Mouse (Mus musculus) embryo, embryonic 11.5 days (tissue): ENCODE data around the gene Slc30a7.

Experiments
- DNase-seq: peaks from one replicate; pipeline ENCODE4 v3.0.0-alpha.2; 2012; ENCODE audit warnings: low read depth, low spot score

Slc30a7 gene

DNA sequence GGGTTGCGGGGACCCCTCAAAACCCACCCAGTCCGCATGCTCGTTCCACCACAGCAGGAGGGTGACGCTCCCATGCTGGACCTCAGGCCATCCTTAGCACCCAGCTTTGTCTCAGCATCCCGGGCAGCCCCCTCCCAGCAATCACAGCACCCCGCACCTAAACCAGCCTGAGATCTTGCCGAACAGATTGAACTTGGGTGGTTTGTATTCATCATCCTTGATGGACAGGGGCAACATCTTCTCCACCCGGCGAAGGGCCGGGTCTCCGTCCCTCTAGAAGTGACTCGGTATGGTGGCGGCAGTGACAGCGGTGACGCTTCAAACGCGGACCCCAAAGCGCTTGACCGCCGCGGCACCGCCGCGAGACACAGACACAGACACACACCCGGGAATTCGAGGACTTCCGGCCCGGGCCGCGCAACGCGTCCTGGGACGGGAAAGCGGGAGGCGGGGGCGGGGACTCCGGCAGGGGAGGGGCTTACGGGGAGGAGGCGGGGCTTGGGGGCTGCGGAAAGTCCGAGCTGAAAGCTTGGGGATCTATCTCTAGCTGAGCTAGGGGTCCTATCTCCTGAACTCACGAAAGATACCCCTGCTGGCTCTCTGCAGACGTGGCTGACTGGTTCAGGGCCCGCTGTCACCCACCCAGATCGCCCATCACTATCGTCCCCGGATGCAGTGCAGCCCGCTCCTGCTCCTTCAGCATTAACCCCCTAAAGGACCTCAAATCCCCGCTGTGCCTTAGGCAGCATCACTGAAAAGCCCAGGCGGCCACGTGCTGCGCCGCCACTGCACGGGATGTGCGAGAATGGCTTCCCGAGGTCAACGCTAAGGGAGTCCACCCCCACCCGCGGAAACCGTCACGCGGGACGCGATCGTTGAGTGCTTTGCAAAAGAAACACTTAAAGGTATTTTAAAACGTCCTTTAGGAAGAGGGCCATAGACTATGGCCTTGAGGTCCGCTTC, at the start of gene Slc30a7, which contains the start of gene Extl2:
Slc30a7 (minus strand) TSS at position 429 of the 963 bp plus-strand sequence.
Extl2 (plus strand) TSS at position 485 of the 963 bp plus-strand sequence.
- DNase-seq: peak; percentile 74

DNA sequence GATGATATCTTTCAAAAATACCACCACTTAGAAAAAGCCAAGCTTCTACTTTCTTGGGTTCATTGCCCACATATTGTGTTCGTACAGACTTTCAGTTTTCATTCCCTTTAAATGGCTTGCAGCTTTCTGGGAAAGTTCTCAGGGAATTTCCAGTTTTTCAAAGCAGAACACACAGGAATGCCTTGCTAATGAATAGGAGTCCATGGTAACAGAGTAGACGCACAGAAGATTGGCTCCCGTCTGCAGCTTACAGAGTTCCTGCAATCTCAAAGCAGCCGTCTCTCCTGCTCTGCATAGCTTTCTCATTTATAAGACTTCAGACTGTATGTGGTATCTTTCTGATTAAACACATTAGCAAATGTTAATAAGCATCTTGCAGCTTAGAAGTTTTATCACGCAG, 39.8 kb upstream of the Slc30a7 start:
- no peak for DNase-seq

DNA sequence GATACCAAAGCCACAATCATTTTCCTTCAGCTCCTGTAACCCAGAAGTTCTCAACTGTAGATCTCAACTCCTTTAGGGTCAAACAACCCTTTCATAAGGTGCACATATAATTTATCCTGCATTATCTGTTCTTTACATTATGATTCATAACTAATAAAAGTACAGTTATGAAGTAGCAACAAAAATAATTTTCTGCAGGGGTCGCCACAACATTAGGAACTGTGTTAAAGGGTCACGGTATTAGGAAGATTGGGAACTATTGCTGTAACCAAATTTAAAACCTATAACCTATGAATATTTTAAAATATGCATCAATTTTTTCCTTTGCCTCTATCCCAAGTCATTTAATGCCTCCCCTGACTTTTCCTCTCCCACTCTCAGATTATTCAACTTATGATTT, 38.8 kb upstream of the Slc30a7 start:
- DNase-seq: no peak

DNA sequence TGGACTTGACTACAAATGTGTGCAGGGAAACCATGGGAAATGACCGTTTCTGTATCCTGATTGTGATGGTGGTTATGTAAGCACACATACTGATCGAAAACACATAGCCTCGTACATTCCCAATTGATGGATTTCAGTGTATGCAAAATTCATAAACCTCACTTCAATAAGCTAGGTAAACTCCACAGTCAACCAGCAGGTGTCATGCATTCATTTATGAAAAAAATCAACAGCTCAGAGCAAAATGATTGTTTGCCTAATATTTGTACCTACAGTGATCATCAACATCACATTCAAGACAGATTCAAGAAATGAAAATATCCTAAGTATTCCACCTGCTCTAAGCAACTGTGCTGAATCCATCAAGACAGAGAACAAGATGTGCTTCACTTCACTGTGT, 33.6 kb upstream of the Slc30a7 start:
- no peak for DNase-seq

DNA sequence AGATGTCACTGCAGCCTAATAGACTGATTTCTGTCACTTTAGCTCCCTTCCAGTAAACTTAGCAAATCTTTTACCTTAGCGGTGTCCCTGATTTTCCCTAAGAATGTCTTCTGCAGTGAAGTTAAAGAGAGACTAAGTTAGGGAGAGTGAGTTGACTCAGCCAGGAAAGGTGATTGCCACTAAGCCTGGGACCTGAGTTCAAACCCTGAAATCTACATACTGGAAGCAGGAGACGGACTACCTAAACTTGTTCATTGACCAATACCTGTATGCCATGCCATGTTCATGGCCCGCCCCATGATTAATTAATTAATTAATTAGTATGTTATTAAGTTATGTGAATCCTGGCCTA, 26.6 kb upstream of the Slc30a7 start:
- peak; percentile 51 for DNase-seq

DNA sequence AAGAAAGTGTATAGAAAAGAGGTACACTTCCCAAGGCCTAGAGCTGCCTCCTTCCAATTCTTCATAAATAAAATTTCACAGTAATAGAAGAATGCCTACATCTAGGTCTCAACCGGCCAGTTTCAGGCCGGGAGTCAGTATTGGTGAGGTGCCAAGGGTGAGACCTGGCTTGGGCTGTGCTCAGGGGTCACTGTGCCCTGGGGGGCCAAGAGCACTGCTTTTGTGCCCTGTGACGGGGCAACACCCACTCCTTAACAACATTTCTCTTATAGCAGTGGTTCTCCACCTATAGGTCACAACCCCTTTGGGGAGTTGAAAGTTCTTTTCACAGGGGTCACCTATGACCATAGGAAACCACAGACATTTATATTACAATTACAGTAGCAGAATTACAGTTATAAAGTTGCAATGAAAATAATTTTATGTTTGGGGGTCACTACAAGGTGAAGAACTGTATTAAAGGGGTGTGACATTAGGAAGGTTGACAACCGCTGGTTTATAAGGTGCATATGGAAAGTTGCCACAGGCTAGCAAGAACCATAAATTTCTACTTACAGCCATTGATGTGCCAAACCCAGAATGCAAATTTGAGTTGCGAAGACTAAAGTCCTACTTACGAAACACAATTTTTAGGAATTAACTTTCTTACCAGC, 26.1 kb upstream of the Slc30a7 start:
- no peak for DNase-seq

DNA sequence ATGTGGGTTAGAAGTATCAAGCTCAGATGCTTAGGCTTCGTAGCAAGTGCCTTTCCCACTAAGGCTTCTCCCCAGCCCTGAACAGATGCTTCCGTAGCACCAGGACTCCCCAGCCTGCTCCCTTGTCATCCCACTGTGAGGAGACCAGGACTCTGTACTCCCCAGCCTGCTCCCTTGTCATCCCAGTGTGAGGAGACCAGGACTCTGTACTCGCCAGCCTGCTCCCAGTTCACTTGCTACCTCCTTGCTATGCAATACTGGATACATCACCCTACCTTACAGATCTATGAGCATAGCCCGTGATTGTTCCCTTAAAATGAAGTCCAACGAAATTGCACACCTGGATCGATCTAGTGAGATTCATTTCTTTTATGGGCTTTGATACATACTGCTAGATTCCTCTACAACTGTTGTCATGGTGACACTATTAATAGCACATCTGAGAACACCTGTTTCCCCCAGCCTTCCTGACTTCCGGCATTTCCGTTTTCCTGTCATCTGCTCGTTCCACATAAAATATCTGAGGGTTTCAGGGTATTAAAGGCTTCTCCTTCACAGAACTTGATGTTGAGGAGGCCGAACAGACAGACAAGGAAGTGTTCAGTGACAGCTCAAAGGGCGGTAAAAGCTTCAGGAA, 23.1 kb upstream of the Slc30a7 start:
- no peak for DNase-seq

DNA sequence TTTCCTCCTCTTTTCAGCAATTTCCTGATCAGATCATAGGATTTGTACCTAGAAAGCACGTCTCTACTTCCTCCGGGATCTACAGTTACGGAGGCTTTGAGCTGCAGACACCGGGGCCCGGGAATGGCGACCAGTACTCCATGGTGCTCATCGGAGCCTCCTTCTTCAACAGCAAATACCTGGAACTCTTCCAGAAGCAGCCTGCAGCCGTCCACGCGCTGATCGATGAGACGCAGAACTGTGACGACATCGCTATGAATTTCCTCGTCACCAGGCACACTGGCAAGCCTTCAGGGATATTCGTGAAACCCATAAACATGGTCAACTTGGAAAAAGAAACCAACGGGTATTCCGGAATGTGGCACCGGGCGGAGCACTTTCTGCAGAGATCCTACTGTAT, 19.8 kb upstream of the Slc30a7 start:
- DNase-seq: no peak

DNA sequence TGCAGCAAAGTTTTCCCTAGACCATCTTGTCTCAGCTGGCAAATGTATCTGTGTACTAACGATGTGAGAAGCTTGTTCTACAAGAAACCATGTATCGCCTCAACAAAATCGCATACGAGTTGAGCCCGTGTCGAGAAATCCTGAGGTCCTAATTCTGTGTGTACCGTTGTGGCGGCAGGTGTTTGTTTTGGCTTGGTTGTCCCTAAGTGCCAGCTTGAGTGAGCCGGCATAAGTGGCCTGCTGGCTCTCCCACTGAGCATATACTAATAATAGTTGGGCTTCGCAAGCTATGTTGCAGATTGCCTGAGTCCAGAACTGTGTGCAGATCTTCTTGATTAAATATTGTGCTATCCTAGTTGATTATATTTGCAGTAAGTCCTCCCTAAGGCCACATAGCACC, 18.5 kb upstream of the Slc30a7 start:
- DNase-seq: no peak

DNA sequence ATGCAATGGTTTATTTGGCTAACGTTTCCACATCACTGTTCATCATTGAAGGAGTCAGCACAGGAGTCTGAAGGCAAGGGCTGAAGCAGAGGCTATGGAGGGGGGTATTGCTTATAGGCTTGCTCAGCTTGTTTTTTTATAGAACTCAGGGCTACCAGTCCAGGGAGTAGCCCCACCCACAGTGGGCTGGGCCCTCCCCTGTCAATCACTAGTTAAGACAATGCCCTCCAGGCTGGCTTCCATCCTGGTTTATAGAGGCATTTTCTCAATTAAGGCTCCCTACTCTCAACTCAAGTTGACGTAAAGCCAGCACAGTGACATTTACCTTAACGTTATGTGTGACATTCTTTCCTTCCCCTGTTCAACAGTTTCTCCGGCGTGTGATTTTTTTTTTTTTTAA, 17.5 kb upstream of the Slc30a7 start:
- no peak for DNase-seq

DNA sequence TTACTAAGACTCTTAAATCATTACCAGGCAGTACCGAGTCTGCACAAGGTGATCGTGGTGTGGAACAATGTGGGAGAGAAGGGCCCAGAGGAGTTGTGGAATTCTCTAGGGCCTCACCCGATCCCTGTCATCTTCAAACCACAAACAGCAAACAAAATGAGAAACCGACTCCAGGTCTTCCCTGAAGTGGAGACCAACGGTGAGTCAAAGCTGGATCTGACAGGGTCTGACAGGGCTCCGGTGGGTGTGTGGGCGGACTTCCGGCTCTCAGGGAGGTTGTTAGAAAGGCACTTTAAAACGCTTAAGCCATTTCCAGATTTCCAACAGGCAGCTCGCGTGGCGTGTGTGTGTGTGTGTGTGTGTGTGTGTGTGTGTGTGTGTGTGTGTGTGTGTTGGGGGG, 17.0 kb upstream of the Slc30a7 start:
- DNase-seq: no peak

DNA sequence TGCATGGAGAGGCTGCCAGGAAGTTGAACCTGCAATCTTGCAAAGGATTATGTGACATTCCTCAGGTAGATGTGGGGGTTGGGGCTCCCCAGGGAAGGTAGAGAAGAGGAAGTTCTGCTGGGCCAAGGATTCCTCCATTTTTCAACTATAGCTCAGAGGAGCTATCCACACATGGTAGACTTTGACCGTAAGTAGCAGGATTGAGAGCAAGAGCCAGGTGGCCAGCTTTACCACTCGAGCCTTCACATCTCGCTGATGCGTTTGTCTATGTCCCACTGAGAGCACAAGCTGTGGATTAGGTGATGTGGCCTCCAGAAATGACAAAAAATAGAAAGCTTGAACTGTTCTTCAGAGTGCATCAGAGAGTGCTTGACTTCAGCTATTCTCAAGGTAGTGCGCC, 11.9 kb upstream of the Slc30a7 start:
- no peak for DNase-seq

DNA sequence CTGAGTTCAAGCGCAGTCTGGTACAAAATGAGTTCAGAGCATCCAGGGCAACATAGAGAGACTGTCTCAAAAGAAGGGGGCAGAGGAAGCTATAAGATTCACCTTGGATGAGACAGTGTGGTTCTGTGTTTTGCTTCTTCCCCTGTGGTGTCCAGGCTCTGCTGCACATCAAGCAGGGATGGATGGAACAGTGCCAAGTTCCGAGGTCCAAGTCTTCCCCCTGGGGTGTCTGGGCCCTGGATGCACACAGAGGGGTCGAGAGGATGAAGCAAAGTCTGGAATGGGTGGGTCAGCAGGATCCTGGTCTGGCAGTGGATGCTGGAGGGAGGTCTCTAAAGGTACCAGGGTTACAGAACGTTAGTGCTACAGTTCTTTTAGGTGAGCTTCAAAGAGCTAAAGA, 11.4 kb upstream of the Slc30a7 start:
- DNase-seq: no peak

DNA sequence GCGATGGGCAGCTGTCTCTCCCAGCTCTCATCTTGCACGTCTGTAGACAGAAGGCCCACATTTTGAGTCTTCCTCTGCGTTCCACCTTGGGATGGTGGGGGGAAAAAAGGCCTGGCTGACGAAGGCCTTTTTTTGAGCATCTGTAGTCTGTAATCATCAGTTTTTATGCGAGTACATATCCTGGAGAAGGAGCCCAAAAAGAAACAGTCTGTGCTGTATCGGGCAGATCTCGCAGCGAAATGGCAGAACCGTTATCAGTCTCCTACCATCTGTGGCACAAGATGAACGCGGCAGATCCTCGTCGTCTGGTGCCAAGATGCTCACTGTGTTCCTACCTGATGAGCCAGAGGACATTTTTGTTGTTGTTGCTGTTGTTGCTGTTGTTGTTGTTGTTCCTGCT, 8.9 kb upstream of the Slc30a7 start:
- no peak for DNase-seq

DNA sequence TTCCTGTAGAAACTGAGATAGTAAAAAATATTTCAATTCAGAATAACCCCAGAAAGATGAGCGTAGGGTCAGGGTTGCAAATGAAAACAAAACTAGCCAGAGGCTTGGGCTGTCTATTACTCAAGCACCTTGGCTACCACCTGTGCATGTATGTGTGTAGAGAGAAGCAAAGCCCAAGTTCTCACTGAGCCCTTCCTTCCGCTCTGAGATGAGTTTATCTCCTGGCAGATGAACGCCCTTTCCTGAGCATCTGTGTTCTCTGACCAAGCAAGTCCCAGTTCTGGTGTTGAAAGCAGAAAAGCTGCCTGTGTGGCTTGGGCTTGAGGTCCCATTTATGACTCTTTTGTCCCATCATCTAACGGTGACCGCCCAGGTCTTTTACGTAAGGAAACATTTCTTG, 7.7 kb upstream of the Slc30a7 start:
- no peak for DNase-seq

DNA sequence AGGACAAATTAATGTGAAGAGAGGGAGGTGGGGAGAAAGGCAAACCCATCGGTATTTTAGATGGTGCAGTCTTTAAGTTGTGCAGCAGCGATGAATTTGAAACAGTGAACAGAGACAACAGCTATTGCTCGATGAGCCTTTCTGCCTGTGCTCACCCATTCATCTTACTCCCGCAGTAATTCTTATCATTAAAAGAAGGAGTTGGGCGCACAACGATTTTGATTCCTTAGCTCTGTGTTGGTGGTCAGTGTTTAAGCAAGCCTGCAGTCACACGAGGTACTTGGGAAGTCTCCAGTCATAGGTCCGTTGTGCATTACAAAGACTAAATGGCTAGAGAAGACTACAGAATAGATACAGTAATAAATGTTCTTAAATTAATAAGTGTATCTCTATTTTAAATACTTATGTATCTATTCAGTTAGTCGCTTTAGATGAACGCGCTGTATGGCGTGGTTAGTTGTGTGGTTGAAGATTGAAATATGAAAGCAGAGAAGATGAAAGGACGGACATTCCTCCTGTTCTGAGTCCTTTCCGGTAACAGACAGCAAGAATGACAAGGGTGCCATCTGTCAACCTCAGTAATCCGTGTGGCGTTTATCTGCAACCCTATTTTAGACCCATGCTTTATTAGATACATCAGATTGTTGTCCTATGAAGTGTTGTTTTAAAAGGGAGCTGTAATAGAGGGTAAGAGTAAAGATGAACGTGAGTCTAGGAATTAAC, 2.6 kb upstream of the Slc30a7 start:
- no peak for DNase-seq

DNA sequence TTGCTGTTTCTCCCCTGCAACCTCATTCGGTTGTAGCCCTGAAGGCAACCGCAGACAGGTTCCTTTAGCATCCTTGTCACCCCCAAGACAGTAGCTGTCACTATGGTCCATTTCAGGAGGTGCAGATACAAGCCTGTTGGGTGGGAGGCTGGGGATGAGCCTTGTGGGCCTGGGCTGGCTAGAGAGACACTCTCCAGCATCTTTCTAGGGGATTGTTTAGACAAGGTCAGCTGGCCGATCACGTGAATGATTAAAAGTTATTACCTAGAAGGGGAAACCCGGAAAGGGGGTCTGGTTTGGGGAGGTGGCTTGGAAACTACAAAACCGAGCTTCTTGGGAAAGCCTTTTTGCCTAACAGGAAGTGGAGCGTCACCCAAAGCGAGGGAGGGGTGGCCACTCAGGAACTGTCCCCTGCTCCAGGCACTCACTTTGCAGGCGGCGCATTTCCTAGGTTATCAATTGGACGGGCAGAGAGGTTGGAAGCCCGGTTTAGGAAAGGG, 785 bp upstream of the Slc30a7 start:
- DNase-seq: peak; percentile 46

DNA sequence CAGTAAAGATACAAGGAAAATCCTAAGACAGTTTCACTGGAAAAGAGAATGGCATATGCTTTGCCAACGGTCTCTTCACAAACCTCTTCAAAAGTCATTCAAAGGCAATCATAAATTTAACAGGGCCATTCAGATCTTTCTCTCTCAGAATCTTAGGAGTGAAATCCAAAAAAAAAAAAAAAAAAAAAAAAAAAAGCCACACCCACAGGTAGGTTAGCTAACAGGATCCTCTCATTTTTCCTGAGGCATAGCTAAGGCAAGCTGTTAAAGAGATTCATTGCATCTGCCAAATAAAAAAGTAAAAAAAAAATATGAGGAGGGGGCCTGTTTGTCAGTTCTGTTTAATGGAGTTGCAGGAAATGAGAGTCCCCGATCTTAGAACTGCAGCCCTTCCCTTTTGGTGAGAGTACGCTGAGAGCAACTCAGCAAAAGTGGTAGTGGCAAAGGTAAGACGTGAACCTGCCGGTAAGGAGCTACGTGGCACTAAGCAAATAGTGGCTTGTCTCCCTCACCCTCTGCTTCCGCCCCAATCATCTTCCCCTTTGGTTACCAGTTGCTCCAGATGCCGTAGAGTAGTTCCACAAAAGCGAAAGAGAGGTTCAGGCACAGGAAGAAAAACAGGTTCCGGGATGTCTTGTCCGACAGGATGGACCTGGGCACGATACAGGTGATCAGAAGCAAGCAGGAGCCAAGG, 775 bp downstream of the Slc30a7 start:
- DNase-seq: no peak

DNA sequence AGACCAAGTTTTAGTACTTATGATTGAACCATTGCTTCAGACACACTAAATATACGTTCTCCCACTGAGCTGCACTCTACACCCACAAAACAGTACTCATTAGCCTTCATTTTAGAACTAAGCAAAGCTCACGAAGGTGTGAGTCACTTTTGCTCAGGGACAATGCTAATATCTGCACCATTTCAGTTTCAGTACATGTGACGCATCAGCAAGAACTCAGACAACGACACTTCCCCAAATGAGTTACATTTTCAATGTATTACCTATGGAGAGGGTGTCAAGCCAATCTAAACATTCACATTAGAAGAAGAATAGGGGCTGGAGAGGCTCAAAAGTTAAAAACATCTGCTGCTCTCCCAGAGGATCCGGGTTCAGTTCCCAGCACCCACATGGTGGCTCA, 10.3 kb downstream of the Slc30a7 start:
- DNase-seq: no peak

DNA sequence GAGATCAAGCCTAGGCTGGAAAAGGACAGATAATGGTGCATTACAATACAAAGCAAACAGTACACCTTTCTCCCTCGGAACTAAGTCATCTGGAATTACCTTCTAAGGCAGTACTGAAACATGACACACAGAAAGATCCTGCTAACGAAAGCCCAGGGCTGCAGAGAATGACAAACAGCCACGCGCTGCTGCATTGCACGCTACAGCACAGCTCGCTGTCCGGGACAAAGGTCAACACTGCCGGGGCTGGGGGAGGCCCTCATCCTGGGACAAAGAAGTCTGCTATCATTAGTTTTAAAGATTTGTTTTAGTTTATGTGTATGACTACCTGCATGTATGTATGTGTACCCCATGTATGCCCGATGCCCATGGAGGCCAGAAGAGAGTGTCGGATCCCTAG, 14.2 kb downstream of the Slc30a7 start:
- no peak for DNase-seq

DNA sequence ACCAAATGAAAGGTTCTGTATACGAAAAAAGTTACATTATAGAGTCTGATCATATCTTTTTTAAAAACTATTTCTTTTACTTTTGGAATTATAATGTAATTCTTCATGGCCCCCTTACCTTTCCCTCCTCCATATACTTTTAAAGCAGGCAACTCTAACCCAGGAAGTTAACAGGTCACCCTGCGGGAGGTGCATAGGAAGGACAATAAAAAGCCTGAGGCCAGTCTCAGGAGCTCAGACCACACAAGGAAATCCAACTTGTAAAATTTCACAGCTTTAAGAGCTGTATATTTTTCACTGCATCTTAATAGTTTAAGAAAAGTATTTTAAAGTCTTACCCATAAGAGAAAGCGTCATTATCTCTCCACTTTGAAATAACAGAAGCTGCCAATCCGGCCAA, 14.6 kb downstream of the Slc30a7 start:
- no peak for DNase-seq
